Mouse (Mus musculus): ENCODE measurements around the gene Rpn1.

Gene Rpn1

GRCm38 (mm10) chr6:88065968-88066367 is 18.3 kb upstream of the Rpn1 start:
- no peak for DNase-seq (ENCODE audit: low spot score)

- no peak for DNase-seq (ENCODE audit: low spot score)
Measured at GRCm38 (mm10) chr6:88067722-88068121, 16.6 kb upstream of the Rpn1 start.

DNA sequence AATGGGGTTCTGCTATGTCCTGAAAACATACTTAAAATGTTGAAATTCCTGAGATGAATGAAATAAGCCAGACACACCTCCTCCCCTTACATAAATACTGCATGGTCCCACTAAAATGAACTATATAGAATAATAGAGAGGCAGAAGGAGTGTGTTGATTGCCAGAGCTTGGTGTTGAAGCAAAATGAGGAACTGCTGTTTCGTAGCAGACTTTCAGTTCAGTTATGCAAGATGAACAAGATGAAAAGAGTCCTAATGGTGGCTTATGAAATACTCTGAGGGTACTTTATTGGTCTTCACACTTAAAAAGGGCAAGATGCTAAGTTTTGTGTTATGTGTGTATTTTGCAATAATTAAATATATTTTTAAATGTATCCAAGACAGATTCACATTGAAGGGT is 15.5 kb upstream of the Rpn1 start:
- DNase-seq (ENCODE audit: low spot score): no peak

- no peak for DNase-seq (ENCODE audit: low spot score)
Measured at GRCm38 (mm10) chr6:88070468-88070867, 13.8 kb upstream of the Rpn1 start.

- DNase-seq (ENCODE audit: low spot score): no peak
Measured at GRCm38 (mm10) chr6:88071216-88071615, 13.1 kb upstream of the Rpn1 start.

- DNase-seq (ENCODE audit: low spot score): peak; percentile 94
Measured at GRCm38 (mm10) chr6:88074752-88075554, 9.3 kb upstream of the Rpn1 start.

DNA sequence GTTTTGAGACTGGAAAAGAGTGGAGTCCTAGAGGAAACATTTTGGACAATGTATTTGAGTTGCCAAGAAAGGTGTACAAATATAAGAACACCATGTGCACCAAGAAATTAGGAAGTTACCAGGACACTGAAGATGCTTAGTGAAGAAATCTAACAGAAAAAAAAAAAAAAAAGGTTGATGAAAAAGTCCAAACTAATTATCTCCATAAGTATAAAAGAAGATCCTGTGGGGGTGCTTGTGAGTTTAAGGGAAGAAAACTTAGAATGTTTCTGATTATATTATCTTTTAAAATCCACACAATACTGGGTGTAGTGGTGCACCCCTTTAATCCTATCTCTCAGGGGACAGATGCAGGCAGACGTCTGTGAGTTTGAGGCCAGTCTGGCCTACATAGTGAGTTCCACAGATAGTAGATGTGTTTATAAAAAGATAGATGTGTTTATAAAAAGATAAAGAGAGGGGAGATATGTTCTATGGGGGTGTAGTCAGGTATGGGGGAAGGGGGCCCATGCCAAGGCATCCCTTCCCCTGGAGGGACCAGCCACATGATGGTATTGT is 8.2 kb upstream of the Rpn1 start:
- DNase-seq (ENCODE audit: low spot score): no peak

DNA sequence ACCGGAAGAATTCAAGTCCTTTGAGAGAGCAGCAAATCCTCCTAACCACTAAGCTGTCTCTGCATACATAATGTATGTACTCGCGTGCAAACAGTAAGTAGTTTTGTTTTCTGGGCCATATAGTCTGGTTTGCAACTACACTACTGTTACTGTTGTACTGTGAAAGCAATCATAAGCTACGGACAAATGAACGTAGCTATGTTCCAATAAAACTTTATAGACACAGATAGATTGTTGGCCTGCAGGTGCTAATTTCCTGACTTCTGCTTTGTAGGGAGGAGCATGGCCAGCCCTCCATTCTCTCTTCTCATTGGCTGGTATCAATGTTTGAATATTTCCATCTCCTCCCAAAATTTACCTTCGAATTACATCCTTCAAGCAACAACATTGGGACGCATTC is 1.2 kb upstream of the Rpn1 start:
- no peak for DNase-seq (ENCODE audit: low spot score)

- no peak for DNase-seq (ENCODE audit: low spot score)
Measured at GRCm38 (mm10) chr6:88083672-88084071, 610 bp upstream of the Rpn1 start.

- no peak for DNase-seq (ENCODE audit: low spot score)
Measured at GRCm38 (mm10) chr6:88088971-88089370, 4.7 kb downstream of the Rpn1 start.

- DNase-seq (ENCODE audit: low spot score): no peak
Measured at GRCm38 (mm10) chr6:88095377-88095776, 11.1 kb downstream of the Rpn1 start.

- no peak for DNase-seq (ENCODE audit: low spot score)
Measured at GRCm38 (mm10) chr6:88102096-88102495, 17.8 kb downstream of the Rpn1 start.

GRCm38 (mm10) chr6:88105783-88106611 is 21.7 kb downstream of the Rpn1 start:
- DNase-seq (ENCODE audit: low spot score): peak; percentile 94

GRCm38 (mm10) chr6:88106612-88107123 is 22.4 kb downstream of the Rpn1 start:
- DNase-seq (ENCODE audit: low spot score): no peak

- no peak for DNase-seq (ENCODE audit: low spot score)
Measured at GRCm38 (mm10) chr6:88107661-88108535, 23.6 kb downstream of the Rpn1 start.

GRCm38 (mm10) chr6:88113139-88113538 is 28.9 kb downstream of the Rpn1 start:
- peak; percentile 71 for DNase-seq (ENCODE audit: low spot score)

DNA sequence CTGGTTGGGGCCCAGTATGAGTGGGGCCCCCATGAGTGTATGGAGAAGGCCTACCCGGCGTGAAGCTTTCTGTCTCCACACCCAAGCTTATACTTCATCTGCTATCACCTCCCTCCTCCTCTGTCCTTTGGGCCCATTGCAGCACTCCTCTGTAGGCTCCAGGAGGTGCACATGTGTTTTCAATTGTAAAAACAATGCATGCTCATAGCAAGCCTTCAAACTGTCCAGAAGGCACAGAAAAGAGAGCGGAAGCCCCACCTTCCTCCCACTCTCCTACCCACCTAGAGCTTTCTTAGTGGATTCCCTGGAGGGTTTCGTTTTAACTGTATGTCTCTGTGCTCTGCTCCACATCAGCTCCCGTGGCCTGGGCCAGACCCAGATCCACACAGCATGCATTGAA is 30.1 kb downstream of the Rpn1 start:
- DNase-seq (ENCODE audit: low spot score): no peak

GRCm38 (mm10) chr6:88116347-88117183 is 32.3 kb downstream of the Rpn1 start:
- DNase-seq (ENCODE audit: low spot score): peak; percentile 65

- no peak for DNase-seq (ENCODE audit: low spot score)
Measured at GRCm38 (mm10) chr6:88117184-88117575, 32.9 kb downstream of the Rpn1 start.

DNA sequence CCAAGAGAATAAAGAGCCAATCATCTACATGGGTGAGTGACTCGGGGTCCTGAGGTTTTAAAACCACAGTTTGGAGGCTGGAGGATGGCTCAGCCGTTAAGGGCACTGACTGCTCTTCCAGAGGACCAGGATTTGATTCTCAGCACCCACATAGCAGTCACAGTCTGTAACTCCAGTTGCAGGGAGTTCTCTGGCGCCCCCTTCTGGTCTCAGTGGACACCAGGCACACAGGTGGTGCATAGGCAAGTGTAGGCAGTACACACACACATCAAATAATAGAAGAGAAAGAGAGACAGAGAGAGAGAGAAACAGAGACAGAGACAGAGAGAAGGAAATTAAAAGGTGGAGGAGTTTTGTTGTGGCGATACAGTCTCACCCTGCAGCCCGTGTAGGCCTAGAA is 35.0 kb downstream of the Rpn1 start:
- no peak for DNase-seq (ENCODE audit: low spot score)

GRCm38 (mm10) chr6:88120813-88121212 is 36.5 kb downstream of the Rpn1 start:
- no peak for DNase-seq (ENCODE audit: low spot score)
